Mouse (Mus musculus) stomach, embryonic 16.5 days (tissue): ENCODE data around the gene Anxa3. TPM values are rescaled to one million over a fixed set of nuclear protein-coding genes. Genes with fewer than 3 reads are reported as not detected.

Source experiments
- ATAC-seq: fragments of 200-750 bp; cut with Nextera tagmentation; 2 replicates; pipeline ENCODE4 v1.8.0; 2017; ENCODE audit warnings: moderate number of reproducible peaks, moderate TSS enrichment; ENCODE audit not compliant: insufficient read depth, low FRiP score
- H3K27ac ChIP-seq: fragments of 300-500 bp; sonication (generic); 2 replicates; pipeline ENCODE4 v1.5.1; 2014; ENCODE audit warnings: low read length
- H3K27me3 ChIP-seq: fragments of 300-500 bp; sonication (generic); 2 replicates; pipeline ENCODE4 v1.6.1; 2014; ENCODE audit warnings: low read length, control low read depth, mixed read lengths; ENCODE audit not compliant: control insufficient read depth, insufficient read depth
- H3K36me3 ChIP-seq: fragments of 300-500 bp; sonication (generic); 2 replicates; pipeline ENCODE4 v1.6.1; 2014; ENCODE audit warnings: low read length; ENCODE audit not compliant: control insufficient read depth, insufficient read depth
- H3K4me1 ChIP-seq: fragments of 300-500 bp; sonication (generic); 2 replicates; pipeline ENCODE4 v1.6.1; 2014; ENCODE audit warnings: low read length, control low read depth, mixed read lengths; ENCODE audit not compliant: control insufficient read depth, insufficient read depth
- H3K4me2 ChIP-seq: fragments of 300-500 bp; sonication (generic); 2 replicates; pipeline ENCODE4 v1.6.1; 2014; ENCODE audit warnings: low read depth, low read length, mixed read lengths
- H3K4me3 ChIP-seq: fragments of 300-500 bp; sonication (generic); replicated peaks from 2 replicates; pipeline ENCODE4 v1.5.1; 2014; ENCODE audit warnings: mild to moderate bottlenecking, low read length
- H3K9ac ChIP-seq: fragments of 300-500 bp; sonication (generic); 2 replicates; pipeline ENCODE4 v1.6.1; 2014; ENCODE audit warnings: low read length
- H3K9me3 ChIP-seq: fragments of 300-500 bp; sonication (generic); replicated peaks from 2 replicates; pipeline ENCODE4 v1.6.1; 2016; ENCODE audit warnings: low read length, control low read depth; ENCODE audit not compliant: control insufficient read depth
- WGBS: fragments of 180-500 bp; shearing (Covaris S2); extraction: QIAGEN DNeasy Blood & Tissue Kit; methylation state at CpG from one replicate; pipeline ENCODE4 v1.1.7; 2014; 5-methylcytosine and 5-hydroxymethylcytosine counted together
- polyA plus RNA-seq: library from polyadenylated mRNA; unstranded; fragments of >200 nt; fragmentation: Nextera tagmentation; extraction: Ambion mirVana; gene quantifications from 2 replicates; pipeline ENCODE4 v1.2.1, GENCODE M21; 2015

Anxa3 gene
- polyA plus RNA-seq, 1 experiment from 2014 or later, result 92.1 TPM

- 76% methylated on average over 1 of the region's 1 CpGs for WGBS
Measured at GRCm38 (mm10) chr5:96859938-96860337, 66.8 kb downstream of the Anxa3 start.

GRCm38 (mm10) chr5:96867171-96867570 is 74.0 kb downstream of the Anxa3 start:
- H3K27ac ChIP-seq, result no peak overlapping the region
- no peaks in the 10 kb centered on the region for H3K4me1 ChIP-seq
- no peak for ATAC-seq
- H3K9me3 ChIP-seq, result no peaks in the 10 kb centered on the region
- WGBS, result 86% methylated on average over 4 of the region's 4 CpGs
- H3K4me2 ChIP-seq, result no peak overlapping the region
- H3K9ac ChIP-seq, result no peak overlapping the region
- no peak overlapping the region for H3K4me3 ChIP-seq
- no peaks in the 10 kb centered on the region for H3K36me3 ChIP-seq
- H3K27me3 ChIP-seq, result no peaks in the 10 kb centered on the region

More at GRCm38 (mm10) chr5:96859938-96860337, 66.8 kb downstream of the Anxa3 start:
- Histone ChIP-seq H3K4me2 (no peak overlapping the region), H3K27me3 (no peaks in the 10 kb centered on the region), H3K9me3 (no peaks in the 10 kb centered on the region), H3K36me3 (no peaks in the 10 kb centered on the region), H3K4me3 (no peak overlapping the region), H3K4me1 (no peaks in the 10 kb centered on the region), H3K27ac (no peak overlapping the region), H3K9ac (no peak overlapping the region)
- ATAC-seq, result no peak

- WGBS, result 49% methylated on average over 6 of the region's 6 CpGs
- no peaks in the 10 kb centered on the region for H3K4me1 ChIP-seq
- H3K9me3 ChIP-seq, result no peaks in the 10 kb centered on the region
- H3K9ac ChIP-seq, result no peak overlapping the region
- no peak overlapping the region for H3K27ac ChIP-seq
- H3K27me3 ChIP-seq, result no peaks in the 10 kb centered on the region
- no peak for ATAC-seq
- H3K4me3 ChIP-seq, result no peak overlapping the region
- H3K36me3 ChIP-seq, result no peaks in the 10 kb centered on the region
- H3K4me2 ChIP-seq, result no peak overlapping the region
Measured at GRCm38 (mm10) chr5:96868893-96869292, 75.8 kb downstream of the Anxa3 start.

- ATAC-seq, result no peak
- Histone ChIP-seq H3K4me1 (no peaks in the 10 kb centered on the region), H3K9me3 (no peaks in the 10 kb centered on the region), H3K27ac (no peak overlapping the region), H3K9ac (no peak overlapping the region), H3K4me2 (no peak overlapping the region), H3K27me3 (no peaks in the 10 kb centered on the region), H3K4me3 (no peak overlapping the region), H3K36me3 (no peaks in the 10 kb centered on the region)
- 68% methylated on average over 12 of the region's 12 CpGs for WGBS
Measured at GRCm38 (mm10) chr5:96870996-96871395, 77.9 kb downstream of the Anxa3 start.

GRCm38 (mm10) chr5:96878178-96878577 is 85.0 kb downstream of the Anxa3 start:
- Histone ChIP-seq H3K36me3 (no peaks in the 10 kb centered on the region), H3K4me3 (no peak overlapping the region), H3K27ac (no peak overlapping the region), H3K4me1 (no peaks in the 10 kb centered on the region), H3K9me3 (peaks cover 6% of the 10 kb centered on the region; the same call in 1 of the 2 replicates), H3K9ac (no peak overlapping the region), H3K27me3 (no peaks in the 10 kb centered on the region), H3K4me2 (no peak overlapping the region)
- WGBS, result 96% methylated on average over 1 of the region's 1 CpGs
- ATAC-seq, result no peak

- Histone ChIP-seq H3K4me3 (no peak overlapping the region), H3K36me3 (no peaks in the 10 kb centered on the region), H3K27me3 (no peaks in the 10 kb centered on the region), H3K27ac (no peak overlapping the region), H3K9me3 (peaks cover 6% of the 10 kb centered on the region; the same call in 1 of the 2 replicates), H3K9ac (no peak overlapping the region), H3K4me2 (no peak overlapping the region), H3K4me1 (no peaks in the 10 kb centered on the region)
- no peak for ATAC-seq
- WGBS, result 88% methylated on average over 11 of the region's 11 CpGs
Measured at GRCm38 (mm10) chr5:96878851-96879540, 85.9 kb downstream of the Anxa3 start.

GRCm38 (mm10) chr5:96880231-96880630 is 87.1 kb downstream of the Anxa3 start:
- H3K9me3 ChIP-seq, result peaks cover 6% of the 10 kb centered on the region; the same call in 1 of the 2 replicates

GRCm38 (mm10) chr5:96881118-96881517 is 88.0 kb downstream of the Anxa3 start:
- Histone ChIP-seq H3K27ac (no peak overlapping the region), H3K4me2 (no peak overlapping the region), H3K36me3 (no peaks in the 10 kb centered on the region), H3K4me1 (no peaks in the 10 kb centered on the region), H3K27me3 (no peaks in the 10 kb centered on the region), H3K9ac (no peak overlapping the region), H3K4me3 (no peak overlapping the region), H3K9me3 (peaks cover 6% of the 10 kb centered on the region; the same call in 1 of the 2 replicates)
- WGBS, result 62% methylated on average over 3 of the region's 3 CpGs
- ATAC-seq, result peak; percentile 66; the same call in 1 of the 2 replicates

More at GRCm38 (mm10) chr5:96880231-96880630, 87.1 kb downstream of the Anxa3 start:
- Histone ChIP-seq H3K9ac (no peak overlapping the region), H3K27ac (no peak overlapping the region), H3K4me3 (no peak overlapping the region), H3K4me1 (no peaks in the 10 kb centered on the region), H3K27me3 (no peaks in the 10 kb centered on the region), H3K4me2 (no peak overlapping the region), H3K36me3 (no peaks in the 10 kb centered on the region)
- no peak for ATAC-seq
- 69% methylated on average over 5 of the region's 5 CpGs for WGBS

GRCm38 (mm10) chr5:96881613-96882012 is 88.5 kb downstream of the Anxa3 start:
- Histone ChIP-seq H3K4me1 (no peaks in the 10 kb centered on the region), H3K27me3 (no peaks in the 10 kb centered on the region), H3K9me3 (peaks cover 6% of the 10 kb centered on the region; the same call in 1 of the 2 replicates), H3K4me3 (no peak overlapping the region), H3K9ac (no peak overlapping the region), H3K27ac (no peak overlapping the region), H3K36me3 (no peaks in the 10 kb centered on the region), H3K4me2 (no peak overlapping the region)
- WGBS, result 78% methylated on average over 3 of the region's 3 CpGs
- ATAC-seq, result no peak
